Mouse (Mus musculus) brain, embryonic 18.5 days (tissue): ENCODE measurements around the gene Acvr2a.
"Not testable (repeated sequence)": the region's sequence is repeated elsewhere in the genome, so short reads cannot be mapped to it uniquely, and the experiment has no call there.

Source experiments
- DNase-seq: peaks from one replicate; pipeline ENCODE4 v3.0.0-alpha.2; 2012; ENCODE audit warnings: low read depth, low spot score

Acvr2a gene

GRCm38 (mm10) chr2:48813371-48814222 lies at the start of gene Acvr2a:
Acvr2a (plus strand) TSS chr2:48814109.
- DNase-seq, result no peak

- DNase-seq, result no peak
Observed at GRCm38 (mm10) chr2:48766513-48766912, 47.4 kb upstream of the Acvr2a start.

GRCm38 (mm10) chr2:48767778-48768177 lies 46.1 kb upstream of the Acvr2a start:
- peak; percentile 32 for DNase-seq

- DNase-seq, result no peak
Observed at GRCm38 (mm10) chr2:48768219-48768618, 45.7 kb upstream of the Acvr2a start.

- DNase-seq, result no peak
Observed at GRCm38 (mm10) chr2:48770100-48770499, 43.8 kb upstream of the Acvr2a start.

- no peak for DNase-seq
Observed at GRCm38 (mm10) chr2:48770634-48771033, 43.3 kb upstream of the Acvr2a start.

GRCm38 (mm10) chr2:48775281-48775680 lies 38.6 kb upstream of the Acvr2a start:
- DNase-seq, result no peak

- DNase-seq, result no peak
Observed at GRCm38 (mm10) chr2:48788901-48789300, 25.0 kb upstream of the Acvr2a start.

- no peak for DNase-seq
Observed at GRCm38 (mm10) chr2:48814223-48815038, 522 bp downstream of the Acvr2a start.

GRCm38 (mm10) chr2:48815039-48815590 lies 1.2 kb downstream of the Acvr2a start:
- no peak for DNase-seq

GRCm38 (mm10) chr2:48816141-48817028 lies 2.5 kb downstream of the Acvr2a start:
- DNase-seq, result no peak

- no peak for DNase-seq
Observed at GRCm38 (mm10) chr2:48825878-48826277, 12.0 kb downstream of the Acvr2a start.

GRCm38 (mm10) chr2:48826380-48826779 lies 12.5 kb downstream of the Acvr2a start:
- no peak for DNase-seq

- no peak for DNase-seq
Observed at GRCm38 (mm10) chr2:48830492-48830891, 16.6 kb downstream of the Acvr2a start.

GRCm38 (mm10) chr2:48832305-48832704 lies 18.4 kb downstream of the Acvr2a start:
- no peak for DNase-seq

GRCm38 (mm10) chr2:48833884-48834450 lies 20.1 kb downstream of the Acvr2a start:
- DNase-seq, result no peak

GRCm38 (mm10) chr2:48841611-48842470 lies 27.9 kb downstream of the Acvr2a start:
- DNase-seq, result no peak

- DNase-seq, result no peak
Observed at GRCm38 (mm10) chr2:48846689-48847398, 32.9 kb downstream of the Acvr2a start.

- not testable (repeated sequence) for DNase-seq
Observed at GRCm38 (mm10) chr2:48865596-48865995, 51.7 kb downstream of the Acvr2a start.
